Mouse (Mus musculus) layer of hippocampus, adult 9-10 months (tissue): ENCODE data around the gene Alpl.

Experiments
- DNase-seq: peaks from one replicate; pipeline ENCODE4 v3.0.0; 2022; ENCODE audit warnings: low spot score

Alpl gene

DNA sequence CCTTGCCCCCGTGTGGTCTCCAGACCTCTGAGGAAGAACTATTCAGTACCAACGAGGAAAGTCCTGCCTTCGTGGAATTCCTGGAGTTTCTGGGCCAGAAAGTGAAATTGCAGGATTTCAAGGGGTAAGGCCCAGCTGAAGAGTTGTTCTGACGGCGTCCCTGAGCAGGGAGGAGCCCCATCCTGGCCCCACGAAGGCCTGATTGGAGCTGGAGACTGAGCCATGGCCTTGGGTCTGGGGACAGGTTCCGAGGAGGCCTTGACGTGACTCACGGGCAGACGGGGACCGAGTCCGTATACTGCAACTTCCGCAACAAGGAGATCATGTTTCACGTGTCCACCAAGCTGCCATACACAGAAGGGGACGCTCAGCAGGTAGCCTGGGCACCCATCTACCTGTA lies 78.5 kb downstream of the Alpl start:
- DNase-seq, result no peak

DNA sequence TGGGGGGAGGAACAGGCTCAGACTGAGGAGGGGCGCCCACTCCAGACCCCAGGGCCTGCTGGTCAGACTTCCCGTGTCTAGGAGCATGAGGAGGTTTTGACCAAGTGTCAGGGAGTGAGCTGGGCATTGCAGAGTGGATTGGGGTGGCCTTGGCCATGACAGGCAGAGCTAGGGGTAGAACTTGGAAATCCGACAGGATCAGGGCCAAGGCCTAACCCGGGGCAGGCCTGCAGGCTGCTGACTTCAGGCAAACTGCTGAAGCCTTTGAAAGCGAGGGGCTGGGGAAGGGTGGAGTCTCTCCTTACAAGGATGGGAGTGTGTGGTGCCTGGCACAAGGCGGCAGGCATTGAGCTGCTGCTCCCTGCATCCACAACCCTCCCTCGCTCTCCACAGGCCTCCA lies 79.2 kb downstream of the Alpl start:
- DNase-seq, result no peak

DNA sequence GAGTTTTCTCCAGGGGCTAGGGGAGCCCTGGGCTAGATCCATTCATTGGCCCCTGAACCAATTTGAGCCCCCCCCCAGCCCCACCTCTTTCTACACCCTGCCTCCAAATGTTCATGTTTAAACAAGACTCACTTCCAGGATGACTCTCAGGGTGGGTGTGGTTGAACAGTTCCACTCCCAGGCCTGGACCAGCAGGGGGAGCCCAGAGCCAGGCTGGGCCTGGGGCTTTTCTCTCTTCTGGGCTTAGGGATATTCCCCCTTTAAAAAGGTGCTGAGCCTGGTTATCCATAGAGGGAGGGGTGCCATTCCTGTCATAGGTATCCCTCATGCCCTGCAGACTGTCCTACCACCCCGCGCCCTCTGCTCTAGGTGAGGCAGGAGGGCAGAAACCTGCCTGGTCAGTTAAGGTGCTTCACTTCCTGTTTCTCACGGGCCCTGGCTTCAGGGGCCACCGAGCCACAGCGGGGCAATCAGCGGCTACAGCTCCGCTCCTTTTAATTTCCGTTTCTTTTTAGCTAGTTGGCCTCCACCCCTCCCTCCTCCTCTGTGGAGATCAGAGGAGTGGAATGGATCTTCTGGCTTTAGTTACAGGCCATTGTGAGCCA lies 82.1 kb downstream of the Alpl start:
- DNase-seq, result no peak

DNA sequence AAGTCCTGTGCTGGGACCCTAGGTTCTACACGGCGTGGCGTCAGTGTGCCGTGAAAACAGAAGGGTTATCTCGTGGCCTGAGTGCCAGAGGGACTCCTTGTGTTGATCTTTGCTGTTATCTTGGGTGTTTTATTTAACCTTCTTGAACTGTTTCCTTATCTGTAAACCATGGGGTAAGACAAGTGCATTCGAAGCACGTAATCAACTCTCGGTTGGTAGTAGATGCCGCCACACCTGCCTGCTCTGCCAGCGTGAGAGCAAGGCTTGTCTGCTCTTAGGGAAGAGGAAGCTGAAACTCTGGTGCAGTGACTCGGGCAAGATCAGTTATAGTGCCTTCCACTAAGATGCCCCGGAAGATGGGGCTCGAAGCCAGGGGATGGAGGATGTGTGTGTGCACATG lies 83.2 kb downstream of the Alpl start:
- no peak for DNase-seq

DNA sequence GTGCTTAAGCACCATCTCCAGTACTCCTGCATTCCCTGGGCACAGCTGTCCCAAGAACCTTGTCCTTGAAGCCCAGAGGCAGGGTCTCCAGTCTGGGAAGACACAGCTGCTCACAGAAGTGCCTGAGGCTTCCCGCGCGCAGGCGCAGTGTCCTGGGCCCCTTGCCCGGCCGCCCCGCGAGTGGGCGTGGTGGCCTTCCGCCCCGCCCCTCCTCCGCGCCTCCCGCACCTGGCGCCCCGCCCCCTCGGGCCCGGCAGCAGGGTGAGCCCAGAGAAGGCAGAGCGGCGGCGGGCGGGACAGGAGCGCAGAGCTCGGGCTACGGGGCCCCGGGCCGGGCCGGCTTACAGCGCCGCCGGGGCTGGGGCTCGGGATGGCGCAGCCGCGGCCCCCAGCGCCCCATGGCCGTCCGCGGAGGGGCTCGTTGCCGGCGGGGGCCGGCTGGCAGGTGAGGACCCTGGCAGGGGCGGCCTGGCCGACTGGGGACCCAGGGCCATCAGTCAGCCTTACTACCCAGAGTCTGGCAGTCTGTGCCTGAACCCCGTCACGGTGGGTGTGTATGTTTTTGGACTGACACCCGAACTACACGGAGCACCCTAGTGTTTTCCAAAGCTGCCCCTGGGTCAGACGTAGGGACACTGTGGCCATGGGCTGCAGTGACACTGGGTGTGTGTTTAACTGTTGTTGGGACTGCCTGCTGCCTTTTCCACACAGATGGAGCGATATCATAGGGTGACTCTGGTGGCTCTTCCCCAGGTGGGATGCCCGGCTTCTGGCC lies 88.8 kb downstream of the Alpl start:
- no peak for DNase-seq

DNA sequence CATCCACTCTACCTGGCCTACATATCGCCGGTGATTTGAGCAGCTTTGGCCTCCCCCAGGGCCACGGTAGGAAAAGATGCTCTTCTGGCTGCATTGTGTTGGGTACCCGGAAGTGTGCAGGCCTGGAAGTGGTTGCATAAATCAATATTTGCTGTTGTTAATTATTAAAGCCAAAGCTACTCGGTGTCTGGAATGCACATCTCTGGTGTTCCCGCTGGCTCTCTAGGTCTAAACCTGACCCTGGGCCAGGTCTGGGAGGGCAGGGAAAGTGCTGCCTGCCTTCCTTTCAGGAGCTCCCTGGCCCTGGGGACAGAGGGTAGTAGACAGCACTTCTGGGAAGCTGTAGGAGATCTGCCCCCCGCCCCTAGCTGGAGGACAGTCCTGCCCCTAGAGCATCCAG lies 89.7 kb downstream of the Alpl start:
- no peak for DNase-seq

DNA sequence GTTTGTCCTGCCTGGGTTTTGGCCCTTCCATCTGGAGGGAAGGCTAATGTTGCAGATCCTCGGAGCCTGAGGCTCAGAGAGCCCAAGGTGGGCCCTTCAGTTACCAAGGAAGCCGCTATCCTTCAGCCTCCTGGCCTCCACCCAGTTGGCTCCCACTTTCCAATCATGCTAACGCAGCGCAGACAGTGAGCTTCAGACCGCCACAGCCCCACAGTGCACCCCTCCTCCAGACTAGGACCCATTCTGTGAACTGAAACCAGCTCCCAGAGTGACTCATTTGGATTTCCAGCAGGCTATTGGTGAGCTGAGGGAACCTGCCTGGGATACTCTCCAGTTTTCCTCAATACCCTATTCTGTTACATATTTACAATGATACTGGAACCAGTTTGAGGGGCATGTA lies 90.8 kb downstream of the Alpl start:
- no peak for DNase-seq

DNA sequence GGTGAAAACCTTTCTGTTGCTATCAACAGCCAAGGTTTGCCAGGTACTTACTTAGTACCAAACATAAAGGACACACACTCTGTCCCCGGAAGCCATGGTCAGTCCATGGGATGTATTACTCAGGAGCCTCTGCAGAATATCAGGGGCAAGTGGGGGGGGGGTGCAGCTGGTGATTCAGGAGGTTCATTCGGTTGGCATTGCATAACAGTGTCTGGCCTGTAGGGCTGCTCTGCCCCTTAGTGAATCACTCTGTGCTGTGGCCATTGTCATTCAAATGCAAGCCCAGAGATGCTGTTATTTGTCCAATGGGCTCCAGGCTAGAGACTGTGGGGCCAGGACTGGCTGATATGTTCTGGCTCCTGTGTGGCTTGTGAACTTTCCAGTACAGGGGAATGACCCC lies 91.6 kb downstream of the Alpl start:
- no peak for DNase-seq

DNA sequence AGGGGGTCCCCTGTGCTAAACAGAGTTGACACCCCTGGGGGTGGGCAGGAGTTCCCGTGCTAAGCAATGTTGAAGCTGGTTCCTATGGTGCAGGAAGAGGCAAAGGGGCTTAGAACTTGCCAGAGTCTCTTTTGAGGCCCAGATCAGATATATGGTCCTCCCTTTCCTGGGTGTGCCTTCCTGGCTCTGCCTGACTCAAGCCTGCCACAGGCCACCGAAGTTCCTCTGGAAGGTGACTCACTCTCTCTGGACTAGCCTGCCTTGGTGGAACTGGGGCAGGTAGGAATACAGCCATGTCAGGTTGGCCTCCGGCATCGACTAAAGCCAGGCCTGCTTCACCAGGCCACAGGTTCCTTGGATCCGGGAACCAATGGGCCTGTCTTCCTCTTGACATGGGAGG lies 93.1 kb downstream of the Alpl start:
- no peak for DNase-seq

DNA sequence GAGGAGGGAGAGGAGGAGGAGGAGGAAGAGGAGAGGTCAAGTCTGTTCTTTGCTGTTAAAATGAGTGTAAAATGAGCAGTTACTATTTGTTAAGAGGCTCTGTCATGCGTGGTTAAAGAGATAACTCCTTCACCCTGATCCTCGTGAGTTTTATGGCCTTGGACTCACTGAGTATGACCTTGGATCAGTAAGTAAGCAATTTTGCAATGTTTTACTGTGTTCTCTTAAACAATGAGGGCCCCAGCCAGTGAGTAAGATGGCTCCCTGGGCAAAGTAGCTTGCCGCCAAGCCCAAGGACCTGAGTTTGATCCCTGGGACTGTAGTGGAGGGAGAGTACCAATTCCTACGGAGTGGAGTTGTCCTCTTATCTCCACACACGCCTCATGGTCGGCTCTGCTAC lies 95.2 kb downstream of the Alpl start:
- DNase-seq, result no peak

DNA sequence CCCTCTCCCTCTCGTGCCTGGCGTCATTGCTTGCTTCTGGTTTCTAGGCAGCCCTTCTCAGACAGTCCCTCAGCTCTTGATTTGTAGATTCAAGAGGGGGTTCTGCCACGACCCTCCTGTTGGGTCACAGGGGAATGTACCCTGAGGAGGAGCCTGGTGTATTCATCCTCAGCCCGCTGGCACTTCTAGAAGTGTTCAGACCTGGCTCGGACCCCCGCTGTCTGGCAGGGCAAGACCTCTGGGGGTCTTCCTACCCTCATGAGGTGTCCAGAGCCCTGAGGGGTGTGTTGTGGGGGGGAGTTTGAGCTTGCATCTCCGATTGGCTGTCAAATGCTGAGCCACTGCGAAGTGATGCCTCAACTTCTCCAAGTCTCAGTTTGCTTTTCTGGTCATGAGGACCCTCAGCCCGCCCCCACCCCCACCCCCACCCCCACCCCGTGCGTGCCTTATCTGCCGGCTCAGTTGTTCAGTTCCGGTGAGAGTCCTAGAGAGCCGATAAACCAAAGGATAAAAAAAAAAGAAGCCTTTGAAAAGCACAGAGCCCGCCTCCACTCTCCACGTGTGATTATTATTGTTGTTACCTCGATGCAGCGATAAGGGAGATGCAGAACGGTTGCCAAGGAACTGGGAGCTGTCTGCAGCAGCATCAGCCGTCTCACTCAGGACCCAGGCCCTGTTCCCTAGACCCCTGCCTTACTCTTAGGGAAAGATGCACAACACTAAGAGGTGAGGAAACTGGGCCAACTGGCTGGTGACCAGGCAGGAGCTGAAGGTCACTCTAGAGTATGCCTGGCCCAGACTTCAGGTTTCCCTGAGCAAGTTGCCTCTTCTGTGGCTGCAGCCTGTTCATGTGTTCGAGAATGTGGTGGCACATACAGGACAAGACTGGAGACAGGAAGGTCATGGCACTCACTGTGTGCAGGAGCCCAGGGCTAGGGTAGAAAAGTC lies 96.6 kb downstream of the Alpl start:
- DNase-seq, result no peak

DNA sequence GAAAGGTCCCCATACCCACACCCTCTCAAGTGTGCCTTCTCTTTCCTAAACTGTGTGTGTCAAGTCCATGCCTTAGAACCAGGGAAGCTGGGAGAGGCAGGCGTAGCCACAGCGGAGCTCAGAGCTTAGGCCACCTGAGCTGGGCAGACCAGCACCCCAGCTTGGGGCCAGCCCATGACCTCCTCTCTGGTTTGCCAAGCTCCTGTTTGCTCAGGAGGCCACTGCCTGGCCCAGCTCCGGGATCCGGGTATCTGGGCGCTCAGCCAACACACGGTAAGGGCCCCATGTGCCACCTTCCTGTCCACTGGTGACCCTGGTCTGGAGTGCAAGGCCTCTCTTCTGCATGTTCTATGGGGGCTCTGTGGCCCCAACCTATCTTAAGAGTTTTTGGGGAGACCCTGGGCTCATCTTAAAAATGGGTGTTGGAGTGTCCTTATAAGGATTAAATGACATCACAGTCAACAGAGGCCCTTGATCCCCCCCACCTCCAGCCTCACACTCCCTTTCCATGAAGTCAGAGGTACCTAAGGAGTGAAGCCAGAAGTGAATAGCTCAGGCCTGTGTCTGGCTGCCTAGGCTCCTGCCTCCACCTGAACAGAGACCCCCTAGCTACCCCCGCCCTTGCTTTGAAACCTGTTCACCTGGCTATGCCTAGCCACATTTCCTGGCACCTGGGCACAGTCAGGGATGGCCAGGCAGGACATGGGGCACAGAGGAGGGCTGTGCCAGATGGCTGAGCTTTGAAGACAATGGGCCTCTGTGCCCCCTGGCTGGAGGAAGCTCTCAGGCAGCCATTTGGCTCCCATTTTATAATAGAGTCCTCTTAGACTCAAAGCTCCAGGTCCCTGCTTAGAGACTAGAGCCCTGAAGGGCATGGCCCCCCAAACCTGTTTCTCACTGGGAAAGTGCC lies 97.9 kb downstream of the Alpl start:
- DNase-seq, result no peak

DNA sequence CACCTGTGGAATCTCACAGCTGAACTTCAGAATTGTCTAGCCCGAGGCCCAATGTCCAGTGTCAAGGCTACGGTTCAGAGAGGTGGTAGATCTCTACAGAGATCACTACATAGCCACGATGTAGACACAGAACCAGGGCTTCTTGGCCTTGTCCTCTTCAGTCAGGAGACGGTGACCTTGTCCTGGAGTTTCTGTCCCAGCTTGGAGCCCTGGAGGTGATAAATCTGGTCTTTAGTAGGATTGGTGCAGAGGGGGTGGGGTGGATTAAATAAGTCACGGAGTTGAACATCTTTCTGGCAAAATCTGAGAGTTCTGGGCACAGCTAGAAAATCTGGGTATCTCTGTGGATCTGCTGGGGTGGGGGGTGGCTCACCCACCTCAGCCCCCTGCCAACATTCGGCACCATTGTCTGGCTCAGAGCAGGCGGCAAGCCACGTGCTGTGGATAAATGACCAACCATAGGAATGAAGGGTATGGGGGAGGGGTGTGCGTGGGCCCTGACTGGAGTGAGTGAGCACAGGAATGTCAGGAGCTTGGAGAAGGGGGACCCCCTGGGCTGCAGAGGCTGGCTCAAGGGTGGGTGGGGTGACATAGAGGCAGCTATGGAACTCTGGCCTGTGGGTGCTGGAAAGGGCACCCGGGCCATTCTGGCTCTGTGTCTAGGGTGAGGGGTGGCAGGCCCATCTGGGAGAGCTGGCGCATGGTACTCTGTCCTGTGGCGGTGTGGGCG lies 98.9 kb downstream of the Alpl start:
- DNase-seq, result no peak

DNA sequence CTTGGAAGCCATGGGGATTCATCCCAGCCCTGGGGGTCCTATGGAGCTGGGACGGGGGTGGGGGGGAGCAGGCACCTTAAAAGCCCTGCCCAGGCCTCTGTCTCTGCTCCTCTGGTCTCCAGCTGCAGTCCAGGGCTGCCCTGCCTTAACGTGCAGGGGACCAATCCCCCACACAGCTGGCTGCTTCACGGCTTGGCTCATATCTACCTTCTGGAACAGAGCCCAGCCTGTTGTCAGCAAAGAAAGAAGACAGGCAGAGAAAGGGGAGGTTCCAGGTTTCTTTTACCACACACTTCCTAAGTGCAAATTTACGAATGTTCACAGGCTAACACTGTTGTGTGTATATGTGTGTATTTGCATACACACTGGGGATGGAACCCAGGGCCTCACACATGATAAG lies 100.3 kb downstream of the Alpl start:
- no peak for DNase-seq

DNA sequence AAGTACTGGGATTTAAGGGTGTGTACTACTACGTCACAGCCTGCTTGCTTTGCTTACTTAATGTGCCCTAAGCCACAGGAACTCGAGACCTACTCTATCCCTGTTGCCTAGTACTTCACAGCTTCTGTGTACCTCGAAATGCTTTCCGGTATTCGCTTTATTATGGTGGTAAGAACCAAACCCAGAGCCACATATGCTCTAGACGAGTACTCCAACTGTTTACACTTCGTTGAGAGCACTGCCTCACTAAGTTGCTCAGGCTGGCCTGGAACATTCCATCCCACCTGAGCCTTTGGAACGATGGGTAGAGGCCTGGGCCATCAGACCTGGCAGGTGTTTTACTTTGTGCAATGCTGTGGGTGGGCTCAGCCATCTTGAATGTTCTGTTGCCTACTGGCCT lies 100.9 kb downstream of the Alpl start:
- DNase-seq, result no peak

DNA sequence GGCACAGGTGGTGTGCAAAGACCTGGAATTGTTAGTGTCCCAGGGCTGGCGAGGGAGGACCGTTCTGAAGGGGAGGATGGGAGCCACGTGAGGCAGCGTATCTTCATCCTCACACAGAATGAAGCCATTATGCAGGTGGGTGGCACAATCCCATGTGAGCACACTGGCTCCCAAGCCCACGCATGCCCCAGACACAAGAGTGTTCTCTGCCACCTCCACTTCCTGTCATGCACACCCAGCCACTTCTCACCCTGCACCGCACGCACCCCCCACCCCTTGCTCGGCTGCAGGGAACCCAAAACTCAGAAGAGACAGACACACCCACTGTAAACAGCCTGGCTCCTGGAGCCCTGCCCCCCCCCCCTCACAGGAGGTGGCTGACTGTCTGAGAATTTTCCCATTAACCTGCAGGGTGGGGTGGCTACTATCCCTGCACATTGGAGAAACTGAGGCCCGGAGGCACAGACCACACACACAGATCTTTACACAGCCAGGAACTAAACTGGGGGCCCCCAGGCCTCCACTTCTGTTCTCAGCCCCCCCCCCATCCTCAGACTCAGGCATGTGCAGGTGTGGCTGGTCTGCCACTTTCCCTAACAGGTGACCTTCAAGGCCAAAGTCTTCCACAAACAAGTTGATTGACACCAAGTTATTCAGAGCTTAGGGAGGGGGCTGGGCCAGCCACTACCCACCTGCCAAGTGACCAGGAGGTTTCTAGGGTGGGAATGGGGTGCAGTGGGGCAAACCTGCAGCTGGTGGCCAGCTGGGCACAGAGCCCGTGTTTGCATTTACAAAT lies 103.9 kb downstream of the Alpl start:
- no peak for DNase-seq
